30 mouse cellular contexts compared by ENCODE assay signal in the genomic region with DNA sequence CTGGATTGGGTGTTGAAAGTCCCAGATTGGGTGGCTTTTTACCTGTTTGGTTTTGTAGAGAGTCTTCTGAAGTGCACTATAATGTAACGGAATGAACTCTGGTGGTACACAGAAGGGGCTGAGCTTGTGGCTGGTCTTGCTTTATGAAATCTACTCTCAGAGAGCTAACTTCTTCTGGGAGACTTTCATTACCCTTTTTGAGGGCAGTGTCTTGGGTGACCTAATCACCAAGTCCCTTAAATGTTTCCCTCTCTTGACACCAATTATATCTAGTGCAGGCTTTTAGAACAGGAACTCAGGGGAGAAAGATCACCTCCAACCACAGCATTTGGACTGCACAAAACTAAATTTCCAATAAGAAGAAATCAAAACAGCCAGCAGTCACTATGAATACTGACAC. TPM values are rescaled to one million over a fixed set of nuclear protein-coding genes. Genes with fewer than 3 reads are reported as not detected.
"Had no signal": no experiment of that assay in that cellular context is flagged by ENCODE, and none has a peak within 500 bp of the region (broad histone marks: within the 10 kb centered on the region; RNA-seq: fewer than 3 reads in every experiment).

No protein-coding gene starts in this region.

- DNase-seq: heart, postnatal 10 days; heart, postnatal 14 days; heart, postnatal 36 days; heart, postnatal 4 days; kidney, adult 11 months; kidney, adult 18-20 months; kidney, adult 2 months; kidney, adult 8-10 months; kidney, adult 9 months; kidney, postnatal 10 days; kidney, postnatal 14 days; kidney, postnatal 25 days; kidney, postnatal 36 days; kidney, postnatal 4 days; layer of hippocampus, adult 9-11 months; layer of hippocampus, postnatal 36 days had no signal

- ATAC-seq: hindbrain, embryonic 16.5 days; hindbrain, postnatal 0 days; inflammation-experienced regulatory T-cells, adult 6 months; intestine, embryonic 15.5 days; intestine, embryonic 16.5 days; intestine, postnatal 0 days had no signal

RNA-seq across cellular contexts. Expression of a gene that starts 2.3 kb away (rescaled TPM):
- total RNA-seq: heart, postnatal 10 days; heart, postnatal 14 days; heart, postnatal 25 days; heart, postnatal 36 days; heart, postnatal 4 days; hematopoietic stem cell, adult 5-6 weeks; hindbrain, postnatal 0 days; layer of hippocampus, adult 18-20 months; layer of hippocampus, adult 2 months; layer of hippocampus, adult 8-10 months; layer of hippocampus, postnatal 10 days; layer of hippocampus, postnatal 14 days; layer of hippocampus, postnatal 25 days; layer of hippocampus, postnatal 36 days had no signal

RNA-seq across cellular contexts. Expression of a gene that starts 48.8 kb away (rescaled TPM):
- total RNA-seq: heart, postnatal 10 days; heart, postnatal 14 days; heart, postnatal 25 days; heart, postnatal 36 days; heart, postnatal 4 days; hematopoietic stem cell, adult 5-6 weeks; hindbrain, postnatal 0 days; layer of hippocampus, adult 18-20 months; layer of hippocampus, adult 2 months; layer of hippocampus, adult 8-10 months; layer of hippocampus, postnatal 10 days; layer of hippocampus, postnatal 14 days; layer of hippocampus, postnatal 36 days had no signal
